Mouse (Mus musculus) MEL (cell line): ENCODE results near the gene Pcgf3.

Experiments used
- CTCF ChIP-seq, 3 experiments: IDR thresholded peaks in 2 of 3; conservative IDR thresholded peaks in 1 of 3; 2 replicates each; pipeline ENCODE4 v1.5.1; 2011 to 2012; ENCODE audit warnings: low read length in 3 of 3, low read depth in 2 of 3, mild to moderate bottlenecking in 2 of 3, improper control_type of control experiment in 1 of 3, inconsistent platforms in 1 of 3, mixed read lengths in 1 of 3, moderate library complexity in 1 of 3; ENCODE audit not compliant: control insufficient read depth in 1 of 3, insufficient read depth in 1 of 3, poor library complexity in 1 of 3, severe bottlenecking in 1 of 3
- MAFK ChIP-seq: IDR thresholded peaks from 2 replicates; pipeline ENCODE4 v1.6.1; 2011; ENCODE audit warnings: low read depth, mild to moderate bottlenecking, low read length, improper control_type of control experiment, borderline replicate concordance
- MAZ ChIP-seq: IDR thresholded peaks from 2 replicates; pipeline ENCODE4 v1.6.1; 2012; ENCODE audit warnings: low read depth, mild to moderate bottlenecking, inconsistent platforms, low read length, improper control_type of control experiment
- MXI1 ChIP-seq: IDR thresholded peaks from 2 replicates; pipeline ENCODE4 v1.6.1; 2011; ENCODE audit warnings: mild to moderate bottlenecking, low read depth, low read length, improper control_type of control experiment
- POLR2A ChIP-seq, 2 experiments: IDR thresholded peaks; 2 replicates each; pipeline ENCODE4 v1.6.1; 2011 to 2012; ENCODE audit warnings: low read length in 2 of 2, mild to moderate bottlenecking in 2 of 2, control low read depth in 1 of 2, improper control_type of control experiment in 1 of 2, low read depth in 1 of 2, moderate library complexity in 1 of 2; ENCODE audit not compliant: control insufficient read depth in 1 of 2, insufficient read depth in 1 of 2, poor library complexity in 1 of 2
- POLR2AphosphoS5 ChIP-seq: IDR thresholded peaks from 2 replicates; pipeline ENCODE4 v1.6.1; 2012; ENCODE audit warnings: low read depth, borderline replicate concordance, mild to moderate bottlenecking, inconsistent platforms, low read length, moderate library complexity, mixed read lengths
- USF1 ChIP-seq: IDR thresholded peaks from 2 replicates; pipeline ENCODE4 v1.6.1; 2014; ENCODE audit warnings: low read depth, mild to moderate bottlenecking, inconsistent platforms, low read length, improper control_type of control experiment, moderate library complexity

DNA sequence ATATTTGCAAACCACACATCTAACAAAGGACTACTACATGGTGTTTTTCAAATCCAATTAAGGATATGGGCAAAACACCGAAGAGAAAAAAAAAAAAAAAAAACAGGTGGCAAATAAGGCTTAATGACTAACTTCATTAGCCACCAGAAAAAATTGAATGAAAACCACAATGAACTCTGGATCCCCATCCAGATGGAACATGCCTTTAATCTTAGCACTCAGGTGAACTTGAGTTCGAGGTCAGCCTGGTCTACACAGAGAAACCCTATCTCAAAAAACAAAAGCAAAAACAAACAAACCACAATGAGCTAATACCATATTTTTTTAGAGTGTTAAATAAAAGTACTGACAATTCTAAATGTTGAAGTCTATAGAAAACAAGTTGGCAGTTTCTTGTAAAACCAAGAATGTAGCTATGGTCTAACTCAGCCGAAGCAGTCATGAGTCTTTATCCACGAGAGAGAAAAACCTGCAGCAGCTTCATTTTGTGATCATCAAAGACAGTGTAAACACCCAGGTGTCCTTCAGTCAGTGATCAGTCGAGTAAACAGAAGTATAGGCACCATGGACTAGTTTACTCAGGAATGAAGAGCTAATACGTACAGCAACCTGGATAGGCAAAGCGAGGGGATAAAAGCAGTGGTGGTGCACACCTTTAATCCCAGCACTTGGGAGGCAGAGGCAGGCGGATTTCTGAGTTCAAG, 10.0 kb upstream of the Pcgf3 start:
- TF ChIP-seq MXI1, result no peak
- no peak for TF ChIP-seq POLR2AphosphoS5
- no peak for TF ChIP-seq CTCF (IDR thresholded peaks at IDR 0.05 in 2 of 3, conservative IDR thresholded peaks at IDR 0.05 in 1 of 3; ENCODE audit: control insufficient read depth in 1 of 3, insufficient read depth in 1 of 3, low read depth in 2 of 3, low read length in 3 of 3, poor library complexity in 1 of 3, severe bottlenecking in 1 of 3)
- TF ChIP-seq USF1, result no peak
- TF ChIP-seq MAZ, result no peak
- no peak for TF ChIP-seq MAFK
- no peak for TF ChIP-seq POLR2A (IDR thresholded peaks at IDR 0.05; ENCODE audit: control insufficient read depth in 1 of 2, insufficient read depth in 1 of 2, low read depth in 1 of 2, low read length in 2 of 2, poor library complexity in 1 of 2)
